Mouse (Mus musculus): Measurements from ENCODE around the gene Smarcal1.

Gene Smarcal1

GRCm38 (mm10) chr1:72588763-72589162 lies 5.7 kb downstream of the Smarcal1 start:
- DNase-seq (ENCODE audit: low read depth, low spot score): no peak

- no peak for DNase-seq (ENCODE audit: low read depth, low spot score)
Observed at GRCm38 (mm10) chr1:72590636-72591035, 7.6 kb downstream of the Smarcal1 start.

GRCm38 (mm10) chr1:72592350-72592749 lies 9.3 kb downstream of the Smarcal1 start:
- no peak for DNase-seq (ENCODE audit: low read depth, low spot score)

- DNase-seq (ENCODE audit: low read depth, low spot score): no peak
Observed at GRCm38 (mm10) chr1:72593340-72593951, 10.4 kb downstream of the Smarcal1 start.

- DNase-seq (ENCODE audit: low read depth, low spot score): no peak
Observed at GRCm38 (mm10) chr1:72595686-72596085, 12.6 kb downstream of the Smarcal1 start.

GRCm38 (mm10) chr1:72596231-72596630 lies 13.2 kb downstream of the Smarcal1 start:
- DNase-seq (ENCODE audit: low read depth, low spot score): no peak

- no peak for DNase-seq (ENCODE audit: low read depth, low spot score)
Observed at GRCm38 (mm10) chr1:72599146-72600101, 16.4 kb downstream of the Smarcal1 start.

GRCm38 (mm10) chr1:72600778-72601177 lies 17.7 kb downstream of the Smarcal1 start:
- no peak for DNase-seq (ENCODE audit: low read depth, low spot score)

GRCm38 (mm10) chr1:72601233-72601632 lies 18.2 kb downstream of the Smarcal1 start:
- no peak for DNase-seq (ENCODE audit: low read depth, low spot score)

GRCm38 (mm10) chr1:72602186-72602585 lies 19.1 kb downstream of the Smarcal1 start:
- DNase-seq (ENCODE audit: low read depth, low spot score): no peak

- no peak for DNase-seq (ENCODE audit: low read depth, low spot score)
Observed at GRCm38 (mm10) chr1:72602803-72603202, 19.8 kb downstream of the Smarcal1 start.

GRCm38 (mm10) chr1:72606186-72606673 lies 23.2 kb downstream of the Smarcal1 start:
- no peak for DNase-seq (ENCODE audit: low read depth, low spot score)

GRCm38 (mm10) chr1:72609129-72609528 lies 26.1 kb downstream of the Smarcal1 start:
- DNase-seq (ENCODE audit: low read depth, low spot score): no peak

GRCm38 (mm10) chr1:72609887-72610877 lies 27.1 kb downstream of the Smarcal1 start:
- DNase-seq (ENCODE audit: low read depth, low spot score): no peak

- DNase-seq (ENCODE audit: low read depth, low spot score): no peak
Observed at GRCm38 (mm10) chr1:72612172-72612571, 29.1 kb downstream of the Smarcal1 start.

- no peak for DNase-seq (ENCODE audit: low read depth, low spot score)
Observed at GRCm38 (mm10) chr1:72635221-72635620, 52.2 kb downstream of the Smarcal1 start.

GRCm38 (mm10) chr1:72640658-72641410 lies 57.8 kb downstream of the Smarcal1 start:
- peak; percentile 33 for DNase-seq (ENCODE audit: low read depth, low spot score)

- DNase-seq (ENCODE audit: low read depth, low spot score): no peak
Observed at GRCm38 (mm10) chr1:72673070-72673469, 90.0 kb downstream of the Smarcal1 start.

Measured in CD4-positive, CD25-positive, alpha-beta regulatory T cell, adult 2 months (primary cell).